Mouse (Mus musculus) embryonic facial prominence, embryonic 15.5 days (tissue): ENCODE data around the gene Tbc1d9b. TPM values are rescaled to one million over a fixed set of nuclear protein-coding genes. Genes with fewer than 3 reads are reported as not detected.

ENCODE experiments used
- ATAC-seq: fragments of 200-750 bp; cut with Nextera tagmentation; 2 replicates; pipeline ENCODE4 v1.8.0; 2017; ENCODE audit warnings: low read depth, moderate TSS enrichment; ENCODE audit not compliant: insufficient number of reproducible peaks, low FRiP score, low TSS enrichment
- H3K27ac ChIP-seq: fragments of 300-500 bp; sonication (generic); replicated peaks from 2 replicates; pipeline ENCODE4 v1.5.1; 2015; ENCODE audit warnings: mild to moderate bottlenecking, inconsistent platforms
- H3K27me3 ChIP-seq: fragments of 300-500 bp; sonication (generic); 2 replicates; pipeline ENCODE4 v1.6.1; 2015; ENCODE audit warnings: inconsistent platforms
- H3K36me3 ChIP-seq: fragments of 300-500 bp; sonication (generic); 2 replicates; pipeline ENCODE4 v1.6.1; 2015; ENCODE audit warnings: mild to moderate bottlenecking, inconsistent platforms
- H3K4me1 ChIP-seq: fragments of 300-500 bp; sonication (generic); 2 replicates; pipeline ENCODE4 v1.6.1; 2015; ENCODE audit warnings: inconsistent platforms
- H3K4me2 ChIP-seq: fragments of 300-500 bp; sonication (generic); replicated peaks from 2 replicates; pipeline ENCODE4 v1.6.1; 2015; ENCODE audit warnings: mild to moderate bottlenecking, inconsistent platforms
- H3K4me3 ChIP-seq: fragments of 300-500 bp; sonication (generic); replicated peaks from 2 replicates; pipeline ENCODE4 v1.5.1; 2015; ENCODE audit warnings: mild to moderate bottlenecking, inconsistent platforms
- H3K9ac ChIP-seq: fragments of 300-500 bp; sonication (generic); 2 replicates; pipeline ENCODE4 v1.6.1; 2015; ENCODE audit warnings: inconsistent platforms
- H3K9me3 ChIP-seq: fragments of 300-500 bp; sonication (generic); replicated peaks from 2 replicates; pipeline ENCODE4 v1.6.1; 2016; ENCODE audit warnings: inconsistent platforms
- WGBS: fragments of 180-500 bp; shearing (Covaris S2); methylation state at CpG from one replicate; pipeline ENCODE4 v1.1.7; 2015; 5-methylcytosine and 5-hydroxymethylcytosine counted together
- polyA plus RNA-seq: library from polyadenylated mRNA; unstranded; fragments of >200 nt; fragmentation: Nextera tagmentation; extraction: Ambion mirVana; gene quantifications from 2 replicates; pipeline ENCODE4 v1.2.1, GENCODE M21; 2015

The Tbc1d9b gene
- polyA plus RNA-seq, 1 experiment from 2014 or later: 46.6 TPM

- H3K9me3 ChIP-seq: no peaks in the 10 kb centered on the region
- no peak overlapping the region for H3K9ac ChIP-seq
- H3K27me3 ChIP-seq: no peaks in the 10 kb centered on the region
- WGBS: 91% methylated on average over 6 of the region's 6 CpGs
- no peaks in the 10 kb centered on the region for H3K4me1 ChIP-seq
- no peak overlapping the region for H3K4me3 ChIP-seq
- H3K36me3 ChIP-seq: peaks cover 13% of the 10 kb centered on the region
- H3K27ac ChIP-seq: no peak overlapping the region
- no peak for ATAC-seq
- H3K4me2 ChIP-seq: no peak overlapping the region
Measured at GRCm38 (mm10) chr11:50104016-50104415, 27.2 kb upstream of the Tbc1d9b start.

GRCm38 (mm10) chr11:50105237-50105636, 26.0 kb upstream of the Tbc1d9b start:
- no peaks in the 10 kb centered on the region for H3K27me3 ChIP-seq
- no peak overlapping the region for H3K9ac ChIP-seq
- no peak for ATAC-seq
- H3K27ac ChIP-seq: no peak overlapping the region
- H3K4me2 ChIP-seq: no peak overlapping the region
- 89% methylated on average over 5 of the region's 5 CpGs for WGBS
- no peaks in the 10 kb centered on the region for H3K9me3 ChIP-seq
- H3K4me1 ChIP-seq: no peaks in the 10 kb centered on the region
- H3K4me3 ChIP-seq: no peak overlapping the region
- peaks cover 6% of the 10 kb centered on the region for H3K36me3 ChIP-seq

- Histone ChIP-seq H3K4me2 (no peak overlapping the region), H3K4me1 (no peaks in the 10 kb centered on the region), H3K27ac (no peak overlapping the region), H3K4me3 (no peak overlapping the region), H3K36me3 (peaks cover 4% of the 10 kb centered on the region), H3K9me3 (no peaks in the 10 kb centered on the region), H3K27me3 (no peaks in the 10 kb centered on the region), H3K9ac (no peak overlapping the region)
- no peak for ATAC-seq
- WGBS: 72% methylated on average over 7 of the region's 7 CpGs
Measured at GRCm38 (mm10) chr11:50106024-50106423, 25.2 kb upstream of the Tbc1d9b start.

- ATAC-seq: no peak
- Histone ChIP-seq H3K9ac (no peak overlapping the region), H3K4me1 (no peaks in the 10 kb centered on the region), H3K27me3 (no peaks in the 10 kb centered on the region), H3K9me3 (no peaks in the 10 kb centered on the region), H3K4me2 (no peak overlapping the region), H3K27ac (no peak overlapping the region), H3K4me3 (no peak overlapping the region), H3K36me3 (peaks cover 4% of the 10 kb centered on the region)
- 74% methylated on average over 8 of the region's 8 CpGs for WGBS
Measured at GRCm38 (mm10) chr11:50108823-50109244, 22.4 kb upstream of the Tbc1d9b start.

GRCm38 (mm10) chr11:50114329-50114728, 16.9 kb upstream of the Tbc1d9b start:
- no peaks in the 10 kb centered on the region for H3K4me1 ChIP-seq
- H3K27ac ChIP-seq: no peak overlapping the region
- no peak overlapping the region for H3K9ac ChIP-seq
- H3K36me3 ChIP-seq: 0 out of 2 replicates have a peak, but pooled peaks cover 3% of the 10 kb centered on the region
- no peak overlapping the region for H3K4me2 ChIP-seq
- no peaks in the 10 kb centered on the region for H3K9me3 ChIP-seq
- no peaks in the 10 kb centered on the region for H3K27me3 ChIP-seq
- no peak overlapping the region for H3K4me3 ChIP-seq
- ATAC-seq: 0 out of 2 replicates have a peak, but pooled peaks have one; percentile 70
- WGBS: 18% methylated on average over 5 of the region's 5 CpGs

- Histone ChIP-seq H3K27me3 (no peaks in the 10 kb centered on the region), H3K27ac (no peak overlapping the region), H3K4me2 (no peak overlapping the region), H3K9me3 (no peaks in the 10 kb centered on the region), H3K4me1 (no peaks in the 10 kb centered on the region), H3K36me3 (peaks cover 10% of the 10 kb centered on the region; the same call in 1 of the 2 replicates), H3K9ac (no peak overlapping the region), H3K4me3 (no peak overlapping the region)
- no peak for ATAC-seq
- 88% methylated on average over 8 of the region's 8 CpGs for WGBS
Measured at GRCm38 (mm10) chr11:50122631-50123081, 8.5 kb upstream of the Tbc1d9b start.

- peaks cover 18% of the 10 kb centered on the region for H3K4me1 ChIP-seq
- no peaks in the 10 kb centered on the region for H3K9me3 ChIP-seq
- H3K4me2 ChIP-seq: peak overlapping the region; percentile 39
- no peak for ATAC-seq
- WGBS: 5% methylated on average over 10 of the region's 10 CpGs
- H3K36me3 ChIP-seq: no peaks in the 10 kb centered on the region
- H3K27ac ChIP-seq: no peak overlapping the region
- H3K9ac ChIP-seq: no peak overlapping the region
- H3K27me3 ChIP-seq: no peaks in the 10 kb centered on the region
- peak overlapping the region; percentile 12 for H3K4me3 ChIP-seq
Measured at GRCm38 (mm10) chr11:50127781-50128180, 3.4 kb upstream of the Tbc1d9b start.

GRCm38 (mm10) chr11:50131801-50132201, 605 bp downstream of the Tbc1d9b start:
- Histone ChIP-seq H3K4me2 (peak overlapping the region; percentile 93), H3K9me3 (no peaks in the 10 kb centered on the region), H3K27me3 (no peaks in the 10 kb centered on the region), H3K9ac (peak overlapping the region; percentile 99), H3K27ac (peak overlapping the region; percentile 87), H3K4me1 (peaks cover 22% of the 10 kb centered on the region), H3K36me3 (peaks cover 18% of the 10 kb centered on the region), H3K4me3 (peak overlapping the region; percentile 88)
- 11% methylated on average over 10 of the region's 10 CpGs for WGBS
- ATAC-seq: no peak

GRCm38 (mm10) chr11:50132265-50132664, 1.1 kb downstream of the Tbc1d9b start:
- WGBS: 86% methylated on average over 6 of the region's 6 CpGs
- 0 out of 2 replicates have a peak overlapping the region, but pooled peaks have one; percentile 87 for H3K27ac ChIP-seq

GRCm38 (mm10) chr11:50134136-50134859, 3.1 kb downstream of the Tbc1d9b start:
- H3K36me3 ChIP-seq: peaks cover 41% of the 10 kb centered on the region
- no peak overlapping the region for H3K4me2 ChIP-seq
- no peak for ATAC-seq
- no peaks in the 10 kb centered on the region for H3K9me3 ChIP-seq
- H3K27me3 ChIP-seq: no peaks in the 10 kb centered on the region
- no peak overlapping the region for H3K9ac ChIP-seq
- WGBS: 58% methylated on average over 10 of the region's 10 CpGs
- no peak overlapping the region for H3K4me3 ChIP-seq
- H3K27ac ChIP-seq: no peak overlapping the region; the same call in 1 of the 2 replicates
- H3K4me1 ChIP-seq: peaks cover 19% of the 10 kb centered on the region

More at GRCm38 (mm10) chr11:50132265-50132664, 1.1 kb downstream of the Tbc1d9b start:
- H3K9ac ChIP-seq: peak overlapping the region; percentile 99; the same call in 1 of the 2 replicates
- H3K4me3 ChIP-seq: peak overlapping the region; percentile 88
- no peaks in the 10 kb centered on the region for H3K9me3 ChIP-seq
- peaks cover 22% of the 10 kb centered on the region for H3K4me1 ChIP-seq
- peaks cover 22% of the 10 kb centered on the region for H3K36me3 ChIP-seq
- peak overlapping the region; percentile 93 for H3K4me2 ChIP-seq
- ATAC-seq: no peak
- H3K27me3 ChIP-seq: no peaks in the 10 kb centered on the region

GRCm38 (mm10) chr11:50138206-50138822, 7.1 kb downstream of the Tbc1d9b start:
- H3K27me3 ChIP-seq: no peaks in the 10 kb centered on the region
- H3K9me3 ChIP-seq: no peaks in the 10 kb centered on the region
- H3K27ac ChIP-seq: no peak overlapping the region
- H3K36me3 ChIP-seq: peaks cover 78% of the 10 kb centered on the region
- H3K4me1 ChIP-seq: peaks cover 4% of the 10 kb centered on the region; the same call in 1 of the 2 replicates
- ATAC-seq: no peak
- H3K4me2 ChIP-seq: no peak overlapping the region
- 69% methylated on average over 10 of the region's 10 CpGs for WGBS
- H3K9ac ChIP-seq: no peak overlapping the region
- H3K4me3 ChIP-seq: no peak overlapping the region
